In genomic region chr10:121958741-121959140, GRCm38 (mm10) we compare ENCODE assay signal across 12 mouse cellular contexts.
"Had no signal": no experiment of that assay in that cellular context is flagged by ENCODE, and none has a peak within 500 bp of the region (broad histone marks: within the 10 kb centered on the region; RNA-seq: fewer than 3 reads in every experiment).

No protein-coding gene starts in this region.

- H3K4me3 ChIP-seq: hindbrain, embryonic 15.5 days; limb, embryonic 10.5 days; liver, embryonic 15.5 days; midbrain, embryonic 13.5 days had no signal

- H3K9me3 ChIP-seq: hindbrain, embryonic 15.5 days; limb, embryonic 10.5 days; liver, embryonic 15.5 days; midbrain, embryonic 13.5 days had no signal

- H3K36me3 ChIP-seq: hindbrain, embryonic 15.5 days; limb, embryonic 10.5 days; liver, embryonic 15.5 days; midbrain, embryonic 13.5 days had no signal

- H3K4me1 ChIP-seq: liver, embryonic 15.5 days had no signal

- H3K4me2 ChIP-seq: hindbrain, embryonic 15.5 days; liver, embryonic 11.5 days; liver, embryonic 15.5 days; midbrain, embryonic 13.5 days had no signal

- DNase-seq: kidney, adult 8-10 months; kidney, postnatal 25 days; lung, adult 2 months; lung, postnatal 36 days; thymus, postnatal 14 days had no signal

- ATAC-seq: intestine, embryonic 16.5 days; lung, postnatal 0 days; midbrain, embryonic 13.5 days had no signal

- H3K27me3 ChIP-seq: hindbrain, embryonic 15.5 days; liver, embryonic 15.5 days; midbrain, embryonic 13.5 days had no signal

- H3K27ac ChIP-seq: hindbrain, embryonic 15.5 days; limb, embryonic 10.5 days; liver, embryonic 15.5 days; midbrain, embryonic 13.5 days had no signal

- H3K9ac ChIP-seq: hindbrain, embryonic 15.5 days; liver, embryonic 15.5 days; midbrain, embryonic 13.5 days had no signal
